Mouse (Mus musculus): ENCODE results near the gene Lhx2. TPM values are rescaled to one million over a fixed set of nuclear protein-coding genes. Genes with fewer than 3 reads are reported as not detected.

The Lhx2 gene
- polyA plus RNA-seq, 1 experiment = not detected

GRCm38 (mm10) chr2:38402611-38403010 is 63.5 kb downstream of the Lhx2 start:
- Histone ChIP-seq H3K4me3 (ENCODE audit: insufficient read depth, low read depth, low read length) (no peak overlapping the region), H3K4me1 (ENCODE audit: control insufficient read depth, insufficient read depth, insufficient read length, low read length) (no peaks in the 10 kb centered on the region), H3K27ac (replicated peaks; ENCODE audit: low read depth, low read length) (no peak overlapping the region)

GRCm38 (mm10) chr2:38403231-38403630 is 64.2 kb downstream of the Lhx2 start:
- no peak overlapping the region for H3K4me3 ChIP-seq (ENCODE audit: insufficient read depth, low read depth, low read length)
- H3K4me1 ChIP-seq (ENCODE audit: control insufficient read depth, insufficient read depth, insufficient read length, low read length) = no peaks in the 10 kb centered on the region
- H3K27ac ChIP-seq (replicated peaks; ENCODE audit: low read depth, low read length) = no peak overlapping the region

GRCm38 (mm10) chr2:38404007-38404596 is 65.0 kb downstream of the Lhx2 start:
- H3K4me3 ChIP-seq (ENCODE audit: insufficient read depth, low read depth, low read length) = no peak overlapping the region
- H3K27ac ChIP-seq (replicated peaks; ENCODE audit: low read depth, low read length) = no peak overlapping the region
- no peaks in the 10 kb centered on the region for H3K4me1 ChIP-seq (ENCODE audit: control insufficient read depth, insufficient read depth, insufficient read length, low read length)

- H3K4me1 ChIP-seq (ENCODE audit: control insufficient read depth, insufficient read depth, insufficient read length, low read length) = no peaks in the 10 kb centered on the region
- H3K27ac ChIP-seq (replicated peaks; ENCODE audit: low read depth, low read length) = no peak overlapping the region
Observed at GRCm38 (mm10) chr2:38405356-38405755, 66.3 kb downstream of the Lhx2 start.

GRCm38 (mm10) chr2:38409309-38409708 is 70.2 kb downstream of the Lhx2 start:
- Histone ChIP-seq H3K27ac (replicated peaks; ENCODE audit: low read depth, low read length) (no peak overlapping the region), H3K4me3 (ENCODE audit: insufficient read depth, low read depth, low read length) (no peak overlapping the region), H3K4me1 (ENCODE audit: control insufficient read depth, insufficient read depth, insufficient read length, low read length) (no peaks in the 10 kb centered on the region)

More at GRCm38 (mm10) chr2:38405356-38405755, 66.3 kb downstream of the Lhx2 start:
- H3K4me3 ChIP-seq (ENCODE audit: insufficient read depth, low read depth, low read length) = no peak overlapping the region

GRCm38 (mm10) chr2:38410227-38410626 is 71.1 kb downstream of the Lhx2 start:
- Histone ChIP-seq H3K4me1 (ENCODE audit: control insufficient read depth, insufficient read depth, insufficient read length, low read length) (no peaks in the 10 kb centered on the region), H3K27ac (replicated peaks; ENCODE audit: low read depth, low read length) (no peak overlapping the region), H3K4me3 (ENCODE audit: insufficient read depth, low read depth, low read length) (no peak overlapping the region)

- Histone ChIP-seq H3K27ac (replicated peaks; ENCODE audit: low read depth, low read length) (no peak overlapping the region), H3K4me1 (ENCODE audit: control insufficient read depth, insufficient read depth, insufficient read length, low read length) (no peaks in the 10 kb centered on the region)
Observed at GRCm38 (mm10) chr2:38412599-38413177, 73.6 kb downstream of the Lhx2 start.

GRCm38 (mm10) chr2:38417970-38418369 is 78.9 kb downstream of the Lhx2 start:
- Histone ChIP-seq H3K4me1 (ENCODE audit: control insufficient read depth, insufficient read depth, insufficient read length, low read length) (no peaks in the 10 kb centered on the region), H3K27ac (replicated peaks; ENCODE audit: low read depth, low read length) (no peak overlapping the region), H3K4me3 (ENCODE audit: insufficient read depth, low read depth, low read length) (no peak overlapping the region)

More at GRCm38 (mm10) chr2:38412599-38413177, 73.6 kb downstream of the Lhx2 start:
- no peak overlapping the region for H3K4me3 ChIP-seq (ENCODE audit: insufficient read depth, low read depth, low read length)

Other genes with a start within 250 kb of the Lhx2 start
- 14.3 and 14.6 TPM in 2 replicates for gene Dennd1a, start 51.9 kb upstream of the Lhx2 start, polyA plus RNA-seq (2012; ENCODE audit: insufficient read depth, insufficient read length, missing spikeins)
- 8.5 and 15.7 TPM in 2 replicates for gene Nek6, start 172.4 kb downstream of the Lhx2 start, polyA plus RNA-seq (2012; ENCODE audit: insufficient read depth, insufficient read length, missing spikeins)